Comparison of ENCODE assay signal across 30 mouse cellular contexts in the genomic region with DNA sequence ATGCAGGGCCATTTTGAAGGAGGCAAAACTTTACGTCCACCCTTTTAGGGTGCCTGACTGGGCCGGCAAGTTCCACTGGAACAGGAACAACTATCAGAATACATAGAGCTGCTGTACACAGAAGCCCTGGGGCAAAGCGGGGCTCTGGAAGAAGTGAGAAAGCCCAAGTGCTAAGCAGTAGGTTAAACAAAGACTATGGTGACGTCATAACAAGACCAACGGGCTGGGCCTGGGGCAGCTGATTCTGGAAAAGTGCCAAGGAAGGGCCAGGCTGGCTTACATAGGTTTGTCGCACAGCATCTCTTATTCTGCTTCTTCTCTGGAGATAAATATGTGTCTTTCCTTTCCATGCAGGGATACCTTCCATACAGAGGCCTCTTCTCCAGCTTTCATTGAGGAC.
DNase-seq lines count a peak whose midpoint lies in the region; ATAC-seq lines count a peak whose summit lies in the region.
"Had no signal": no experiment of that assay in that cellular context is flagged by ENCODE, and none has a peak within 500 bp of the region (broad histone marks: within the 10 kb centered on the region; RNA-seq: fewer than 3 reads in every experiment).

No protein-coding gene starts in this region.

- no peak overlapping the region for H3K4me2 ChIP-seq in forebrain, embryonic 14.5 days (ENCODE audit: low read length)
- no peak overlapping the region for H3K4me2 ChIP-seq in forebrain, embryonic 15.5 days (replicated peaks)
- H3K4me2 ChIP-seq in neural tube, embryonic 12.5 days (replicated peaks): no peak overlapping the region
- H3K4me2 ChIP-seq in neural tube, embryonic 15.5 days: no peak overlapping the region
- H3K4me2 ChIP-seq: embryonic facial prominence, embryonic 13.5 days; hindbrain, embryonic 13.5 days; kidney, embryonic 15.5 days; liver, embryonic 12.5 days; midbrain, embryonic 13.5 days had no signal

- no peak overlapping the region for H3K27ac ChIP-seq in forebrain, embryonic 14.5 days (ENCODE audit: low read depth, low read length)
- no peak overlapping the region for H3K27ac ChIP-seq in forebrain, embryonic 15.5 days (replicated peaks)
- no peak overlapping the region for H3K27ac ChIP-seq in neural tube, embryonic 12.5 days
- no peak overlapping the region for H3K27ac ChIP-seq in neural tube, embryonic 15.5 days (replicated peaks)
- H3K27ac ChIP-seq: embryonic facial prominence, embryonic 13.5 days; hindbrain, embryonic 13.5 days; kidney, embryonic 15.5 days; liver, embryonic 12.5 days; macrophage; midbrain, embryonic 13.5 days; stomach, postnatal 0 days had no signal

- no peaks in the 10 kb centered on the region for H3K27me3 ChIP-seq in forebrain, embryonic 14.5 days (replicated peaks; ENCODE audit: control insufficient read depth, insufficient read depth, low read length)
- no peaks in the 10 kb centered on the region for H3K27me3 ChIP-seq in forebrain, embryonic 15.5 days
- no peaks in the 10 kb centered on the region for H3K27me3 ChIP-seq in neural tube, embryonic 12.5 days (replicated peaks)
- H3K27me3 ChIP-seq in neural tube, embryonic 15.5 days (replicated peaks): no peaks in the 10 kb centered on the region
- H3K27me3 ChIP-seq: embryonic facial prominence, embryonic 13.5 days; hindbrain, embryonic 13.5 days; kidney, embryonic 15.5 days; liver, embryonic 12.5 days; midbrain, embryonic 13.5 days had no signal

- peak; percentile 58 for DNase-seq in forebrain, embryonic 14.5 days (ENCODE audit: low spot score)
- peak; percentile 42 for DNase-seq in MN1 (ENCODE audit: low spot score)
- DNase-seq in induced T-regulatory cell, adult 2 months (ENCODE audit: low read depth): peak; percentile 45
- DNase-seq in cerebellum, adult 9-10 months: no peak
- no peak for DNase-seq in gastrocnemius, postnatal 10 days
- DNase-seq: adrenal gland, adult 8-10 months; cerebellum, adult 8-10 months; embryo, embryonic 11 days; forebrain, postnatal 0 days; heart, postnatal 4 days; kidney, adult 18-20 months; kidney, postnatal 36 days; left cerebral cortex, postnatal 4 days; liver, postnatal 0 days; right cerebral cortex, postnatal 14 days; thymus, adult 18-20 months; thymus, postnatal 25 days had no signal

- no peak overlapping the region for H3K9ac ChIP-seq in forebrain, embryonic 14.5 days (ENCODE audit: low read length)
- no peak overlapping the region for H3K9ac ChIP-seq in forebrain, embryonic 15.5 days (replicated peaks)
- no peak overlapping the region for H3K9ac ChIP-seq in neural tube, embryonic 12.5 days
- H3K9ac ChIP-seq in neural tube, embryonic 15.5 days (replicated peaks): no peak overlapping the region
- H3K9ac ChIP-seq: embryonic facial prominence, embryonic 13.5 days; forebrain, postnatal 0 days; hindbrain, embryonic 13.5 days; kidney, embryonic 15.5 days; liver, embryonic 12.5 days; liver, postnatal 0 days; midbrain, embryonic 13.5 days had no signal

- H3K36me3 ChIP-seq in forebrain, embryonic 14.5 days (ENCODE audit: control insufficient read depth, insufficient read depth, low read length): no peaks in the 10 kb centered on the region
- H3K36me3 ChIP-seq in forebrain, embryonic 15.5 days: no peaks in the 10 kb centered on the region
- no peaks in the 10 kb centered on the region for H3K36me3 ChIP-seq in neural tube, embryonic 12.5 days
- no peaks in the 10 kb centered on the region for H3K36me3 ChIP-seq in neural tube, embryonic 15.5 days
- H3K36me3 ChIP-seq: embryonic facial prominence, embryonic 13.5 days; hindbrain, embryonic 13.5 days; kidney, embryonic 15.5 days; liver, embryonic 12.5 days; midbrain, embryonic 13.5 days had no signal

- H3K4me3 ChIP-seq in forebrain, embryonic 14.5 days (ENCODE audit: low read depth, low read length): no peak overlapping the region
- no peak overlapping the region for H3K4me3 ChIP-seq in forebrain, embryonic 15.5 days
- H3K4me3 ChIP-seq in neural tube, embryonic 12.5 days: no peak overlapping the region
- no peak overlapping the region for H3K4me3 ChIP-seq in neural tube, embryonic 15.5 days (replicated peaks)
- H3K4me3 ChIP-seq: embryonic facial prominence, embryonic 13.5 days; erythroblast, embryonic 14.5 days; hindbrain, embryonic 13.5 days; kidney, embryonic 15.5 days; liver, embryonic 12.5 days; midbrain, embryonic 13.5 days had no signal

- H3K4me1 ChIP-seq in forebrain, embryonic 14.5 days (ENCODE audit: control insufficient read depth, insufficient read depth, low read length): 0 out of 2 replicates have a peak, but pooled peaks cover 5% of the 10 kb centered on the region
- H3K4me1 ChIP-seq in forebrain, embryonic 15.5 days: no peaks in the 10 kb centered on the region
- H3K4me1 ChIP-seq in neural tube, embryonic 12.5 days: no peaks in the 10 kb centered on the region
- no peaks in the 10 kb centered on the region for H3K4me1 ChIP-seq in neural tube, embryonic 15.5 days
- H3K4me1 ChIP-seq: embryonic facial prominence, embryonic 13.5 days; kidney, embryonic 15.5 days; liver, embryonic 12.5 days; midbrain, embryonic 13.5 days had no signal

- no peaks in the 10 kb centered on the region for H3K9me3 ChIP-seq in forebrain, embryonic 14.5 days (replicated peaks; ENCODE audit: control insufficient read depth, low read length)
- no peaks in the 10 kb centered on the region for H3K9me3 ChIP-seq in forebrain, embryonic 15.5 days
- H3K9me3 ChIP-seq in neural tube, embryonic 12.5 days: no peaks in the 10 kb centered on the region
- H3K9me3 ChIP-seq in neural tube, embryonic 15.5 days (replicated peaks): no peaks in the 10 kb centered on the region
- H3K9me3 ChIP-seq: embryonic facial prominence, embryonic 13.5 days; hindbrain, embryonic 13.5 days; kidney, embryonic 15.5 days; liver, embryonic 12.5 days; midbrain, embryonic 13.5 days had no signal

- ATAC-seq in forebrain, embryonic 14.5 days: 0 out of 2 replicates have a peak, but pooled peaks have one; percentile 32
- ATAC-seq in forebrain, embryonic 15.5 days (replicated peaks): no peak; the same call in 1 of the 2 replicates
- peak; percentile 61; the same call in 1 of the 2 replicates for ATAC-seq in neural tube, embryonic 12.5 days (ENCODE audit: low FRiP score, low read depth)
- ATAC-seq in neural tube, embryonic 15.5 days (ENCODE audit: low FRiP score): no peak
- ATAC-seq: forebrain, postnatal 0 days; inflammation-experienced regulatory T-cells, adult 6 months; liver, embryonic 12.5 days; liver, postnatal 0 days; lung, postnatal 0 days; midbrain, embryonic 13.5 days had no signal

- 30% methylated on average over 6 of the region's 6 CpGs for WGBS in forebrain, embryonic 14.5 days
- 38% methylated on average over 6 of the region's 6 CpGs for WGBS in forebrain, embryonic 15.5 days
- 64% methylated on average over 6 of the region's 6 CpGs for WGBS in neural tube, embryonic 12.5 days
- 47% methylated on average over 6 of the region's 6 CpGs for WGBS in neural tube, embryonic 15.5 days

Comparison
In these comparisons a context has a peak if more than half of its experiments do, and no peak if none do; other contexts are left out.
1. ATAC-seq: peak in forebrain, embryonic 14.5 days (single experiment) and neural tube, embryonic 12.5 days (single experiment); none in forebrain, embryonic 15.5 days (single experiment) and neural tube, embryonic 15.5 days (single experiment).
2. DNase-seq: peak in forebrain, embryonic 14.5 days (single experiment), MN1 (single experiment) and induced T-regulatory cell, adult 2 months (single experiment); none in cerebellum, adult 9-10 months (single experiment) and gastrocnemius, postnatal 10 days (single experiment).